Mouse (Mus musculus): ENCODE results near the gene Atf6b.

- TF ChIP-seq CTCF (IDR thresholded peaks at IDR 0.05) (no peak), EP300 (IDR thresholded peaks at IDR 0.05) (no peak)
Observed at GRCm38 (mm10) chr17:34628644-34628967, 18.3 kb upstream of the Atf6b start.
